Mouse (Mus musculus) brain, embryonic 14.5 days (tissue): Measurements from ENCODE around the gene Hist1h2bk.

Experiments
- CTCF ChIP-seq: fragments of 200-500 bp; IDR thresholded peaks from 2 replicates; pipeline ENCODE4 v1.5.1; 2012; ENCODE audit warnings: inconsistent platforms, mild to moderate bottlenecking, moderate library complexity, borderline replicate concordance; ENCODE audit not compliant: insufficient read depth, insufficient read length; ENCODE audit errors: extremely low read depth
- POLR2A ChIP-seq: fragments of 200-500 bp; IDR thresholded peaks from 2 replicates; pipeline ENCODE4 v1.6.1; 2012; ENCODE audit warnings: mild to moderate bottlenecking, inconsistent platforms, borderline replicate concordance; ENCODE audit not compliant: poor library complexity, insufficient read depth, insufficient read length, severe bottlenecking; ENCODE audit errors: extremely low read depth

DNA sequence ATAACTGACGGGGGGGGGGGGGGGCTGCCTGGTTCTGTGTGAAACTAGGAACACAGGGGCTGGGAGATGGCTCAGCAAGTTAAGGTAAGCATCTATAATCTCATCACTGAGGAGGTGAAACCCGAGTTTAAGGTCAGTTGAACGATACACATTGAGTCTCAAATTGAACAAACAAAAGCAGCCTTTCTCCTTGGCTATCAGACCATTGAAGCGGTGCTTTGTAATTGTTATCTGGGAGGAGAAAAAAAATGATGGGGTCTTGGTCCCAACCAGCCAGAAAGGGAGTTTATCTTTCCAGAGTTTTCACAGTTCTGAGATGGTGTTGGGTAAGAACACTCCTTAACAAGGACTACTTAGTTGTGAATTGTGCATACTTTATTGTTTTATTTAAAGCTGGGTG, 37.8 kb upstream of the Hist1h2bk start:
- TF ChIP-seq CTCF (no peak), POLR2A (no peak)
